Mouse (Mus musculus) regulatory T cell (primary cell): ENCODE measurements around the gene Smyd4.

Experiments used
- in situ Hi-C: fragments of 300-600 bp; cut with MboI, MseI; formaldehyde crosslinking; loops from one replicate; pipeline ENCODE4 v1.15.1; 2025; ENCODE audit warnings: high pct_unique_total_duplicates

The Smyd4 gene

GRCm38 (mm10) chr11:75348199-75348889, at the start of gene Smyd4, which contains the start of gene Rpa1:
Gene Smyd4, plus strand, starts transcription at chr11:75348433.
Gene Rpa1, minus strand, starts transcription at chr11:75348324.
- in situ Hi-C loops, result no loop called here

- in situ Hi-C loops, result no loop called here
These were observed 49.7 kb upstream of the Smyd4 start for GRCm38 (mm10) chr11:75298491-75298890.

- in situ Hi-C loops, result no loop called here
These were observed 48.4 kb upstream of the Smyd4 start for GRCm38 (mm10) chr11:75299786-75300185.

GRCm38 (mm10) chr11:75300954-75301353, 47.3 kb upstream of the Smyd4 start:
- in situ Hi-C loops, result no loop called here

GRCm38 (mm10) chr11:75304797-75305196, 43.4 kb upstream of the Smyd4 start:
- in situ Hi-C loops, result no loop called here

- in situ Hi-C loops, result no loop called here
These were observed 39.6 kb upstream of the Smyd4 start for GRCm38 (mm10) chr11:75308650-75309049.

GRCm38 (mm10) chr11:75310813-75311212, 37.4 kb upstream of the Smyd4 start:
- in situ Hi-C loops, result no loop called here

GRCm38 (mm10) chr11:75311751-75312150, 36.5 kb upstream of the Smyd4 start:
- in situ Hi-C loops, result no loop called here

GRCm38 (mm10) chr11:75313834-75314233, 34.4 kb upstream of the Smyd4 start:
- in situ Hi-C loops, result no loop called here

- in situ Hi-C loops, result no loop called here
These were observed 29.6 kb upstream of the Smyd4 start for GRCm38 (mm10) chr11:75318351-75319221.

- in situ Hi-C loops, result no loop called here
These were observed 29.0 kb upstream of the Smyd4 start for GRCm38 (mm10) chr11:75319246-75319645.

GRCm38 (mm10) chr11:75323326-75323737, 24.9 kb upstream of the Smyd4 start:
- in situ Hi-C loops, result no loop called here

- in situ Hi-C loops, result no loop called here
These were observed 23.8 kb upstream of the Smyd4 start for GRCm38 (mm10) chr11:75324433-75324832.

GRCm38 (mm10) chr11:75325116-75325968, 22.9 kb upstream of the Smyd4 start:
- in situ Hi-C loops, result no loop called here

- in situ Hi-C loops, result no loop called here
These were observed 22.3 kb upstream of the Smyd4 start for GRCm38 (mm10) chr11:75325969-75326311.

GRCm38 (mm10) chr11:75336676-75337075, 11.6 kb upstream of the Smyd4 start:
- in situ Hi-C loops, result no loop called here

- in situ Hi-C loops, result no loop called here
These were observed 11.0 kb upstream of the Smyd4 start for GRCm38 (mm10) chr11:75337246-75337645.

- in situ Hi-C loops, result no loop called here
These were observed 8.2 kb upstream of the Smyd4 start for GRCm38 (mm10) chr11:75340076-75340475.

- in situ Hi-C loops, result no loop called here
These were observed 7.4 kb upstream of the Smyd4 start for GRCm38 (mm10) chr11:75340698-75341345.

GRCm38 (mm10) chr11:75343096-75343495, 5.1 kb upstream of the Smyd4 start:
- in situ Hi-C loops, result no loop called here

- in situ Hi-C loops, result no loop called here
These were observed 4.1 kb upstream of the Smyd4 start for GRCm38 (mm10) chr11:75344163-75344562.
